Mouse (Mus musculus) C2C12 (cell line): ENCODE measurements around the gene Gck. TPM values are rescaled to one million over a fixed set of nuclear protein-coding genes. Genes with fewer than 3 reads are reported as not detected.

Experiments used
- H3K27me3 ChIP-seq: one replicate; pipeline ENCODE4 v1.6.1; 2011; ENCODE audit not compliant: control insufficient read depth, insufficient read depth, insufficient read length
- H3K36me3 ChIP-seq: one replicate; pipeline ENCODE4 v1.6.1; 2011; ENCODE audit not compliant: control insufficient read depth, insufficient read depth
- H3K4me3 ChIP-seq: one replicate; pipeline ENCODE4 v1.5.1; 2011; ENCODE audit warnings: mild to moderate bottlenecking, control low read depth; ENCODE audit not compliant: poor library complexity, insufficient read depth, severe bottlenecking
- H3K79me2 ChIP-seq: one replicate; pipeline ENCODE4 v1.6.1; 2011; ENCODE audit not compliant: control insufficient read depth, insufficient read depth
- H3K79me3 ChIP-seq: one replicate; pipeline ENCODE4 v1.6.1; 2011; ENCODE audit warnings: low read depth, control low read depth
- H3ac ChIP-seq: one replicate; pipeline ENCODE3; 2011; ENCODE audit warnings: low read depth; ENCODE audit not compliant: control insufficient read depth, insufficient read length
- CEBPB ChIP-seq: IDR thresholded peaks from one replicate; pipeline ENCODE4 v1.6.1; 2011; ENCODE audit warnings: low read depth, mild to moderate bottlenecking, control low read depth, moderate library complexity
- CTCF ChIP-seq: IDR thresholded peaks from one replicate; pipeline ENCODE4 v1.5.1; 2011; ENCODE audit not compliant: control insufficient read depth, insufficient read depth, insufficient read length
- FOSL1 ChIP-seq: IDR thresholded peaks from one replicate; pipeline ENCODE4 v1.8.0; 2011; ENCODE audit warnings: mild to moderate bottlenecking, low read length; ENCODE audit not compliant: poor library complexity, insufficient read depth, severe bottlenecking
- MAX ChIP-seq: IDR thresholded peaks from one replicate; pipeline ENCODE4 v1.6.1; 2011; ENCODE audit warnings: mild to moderate bottlenecking, control low read depth
- MYOD1 ChIP-seq: IDR thresholded peaks from one replicate; pipeline ENCODE4 v1.6.1; 2011; ENCODE audit warnings: low read depth; ENCODE audit not compliant: control insufficient read depth, insufficient read length
- MYOG ChIP-seq: IDR thresholded peaks from one replicate; pipeline ENCODE4 v1.6.1; 2011; ENCODE audit not compliant: control insufficient read depth, insufficient read length; ENCODE audit errors: extremely low read depth
- USF1 ChIP-seq: IDR thresholded peaks from one replicate; pipeline ENCODE4 v1.6.1; 2011; ENCODE audit warnings: low read depth, mild to moderate bottlenecking, control low read depth, moderate library complexity
- polyA plus RNA-seq: library from polyadenylated mRNA; unstranded; fragments of >200 nt; fragmentation: generic; extraction: Trizol; gene quantifications from one replicate; pipeline ENCODE4 v1.2.1, GENCODE M21; 2012; ENCODE audit warnings: missing spikeins

The Gck gene
- polyA plus RNA-seq, 1 experiment: not detected

- TF ChIP-seq MAX: no peak
- no peak for TF ChIP-seq USF1
- TF ChIP-seq MYOG: no peak
- no peak for TF ChIP-seq FOSL1
- TF ChIP-seq CEBPB: no peak
- TF ChIP-seq CTCF: no peak
- no peak for TF ChIP-seq MYOD1
- H3K4me3 ChIP-seq: no peak overlapping the region
- no peak overlapping the region for H3ac ChIP-seq
Measured at GRCm38 (mm10) chr11:5920323-5920960, 29.4 kb downstream of the Gck start.

GRCm38 (mm10) chr11:5919606-5920005, 30.3 kb downstream of the Gck start:
- Histone ChIP-seq H3K4me3 (no peak overlapping the region), H3K79me2 (no peaks in the 10 kb centered on the region), H3K27me3 (peaks cover 20% of the 10 kb centered on the region), H3ac (no peak overlapping the region), H3K79me3 (no peaks in the 10 kb centered on the region), H3K36me3 (no peaks in the 10 kb centered on the region)
- TF ChIP-seq MYOD1 (no peak), MYOG (no peak), MAX (no peak), FOSL1 (no peak), USF1 (no peak), CEBPB (no peak), CTCF (no peak)

More at GRCm38 (mm10) chr11:5920323-5920960, 29.4 kb downstream of the Gck start:
- peaks cover 12% of the 10 kb centered on the region for H3K27me3 ChIP-seq
- H3K79me3 ChIP-seq: no peaks in the 10 kb centered on the region
- H3K36me3 ChIP-seq: no peaks in the 10 kb centered on the region
- no peaks in the 10 kb centered on the region for H3K79me2 ChIP-seq

GRCm38 (mm10) chr11:5918111-5918510, 31.8 kb downstream of the Gck start:
- H3K79me2 ChIP-seq: no peaks in the 10 kb centered on the region
- H3K4me3 ChIP-seq: no peak overlapping the region
- H3K36me3 ChIP-seq: no peaks in the 10 kb centered on the region
- peaks cover 20% of the 10 kb centered on the region for H3K27me3 ChIP-seq
- H3K79me3 ChIP-seq: no peaks in the 10 kb centered on the region
- no peak overlapping the region for H3ac ChIP-seq
- TF ChIP-seq FOSL1 (no peak), MYOD1 (no peak)

GRCm38 (mm10) chr11:5916178-5916548, 33.7 kb downstream of the Gck start:
- peaks cover 17% of the 10 kb centered on the region for H3K27me3 ChIP-seq
- H3K36me3 ChIP-seq: no peaks in the 10 kb centered on the region
- H3ac ChIP-seq: no peak overlapping the region
- TF ChIP-seq MYOD1 (no peak), CTCF (no peak), MAX (no peak), CEBPB (no peak), USF1 (no peak), FOSL1 (no peak)
- no peak overlapping the region for H3K4me3 ChIP-seq
- H3K79me2 ChIP-seq: no peaks in the 10 kb centered on the region
- no peaks in the 10 kb centered on the region for H3K79me3 ChIP-seq

- Histone ChIP-seq H3K4me3 (no peak overlapping the region), H3K79me2 (no peaks in the 10 kb centered on the region), H3K79me3 (no peaks in the 10 kb centered on the region), H3ac (no peak overlapping the region), H3K27me3 (peaks cover 17% of the 10 kb centered on the region), H3K36me3 (no peaks in the 10 kb centered on the region)
- no peak for TF ChIP-seq MYOG
- TF ChIP-seq FOSL1: no peak
- no peak for TF ChIP-seq CEBPB
- no peak for TF ChIP-seq MYOD1
- no peak for TF ChIP-seq MAX
- no peak for TF ChIP-seq CTCF
- TF ChIP-seq USF1: no peak
Measured at GRCm38 (mm10) chr11:5915429-5916177, 34.3 kb downstream of the Gck start.

GRCm38 (mm10) chr11:5914940-5915339, 34.9 kb downstream of the Gck start:
- Histone ChIP-seq H3K79me2 (no peaks in the 10 kb centered on the region), H3K4me3 (no peak overlapping the region), H3ac (no peak overlapping the region), H3K79me3 (no peaks in the 10 kb centered on the region), H3K36me3 (no peaks in the 10 kb centered on the region), H3K27me3 (peaks cover 17% of the 10 kb centered on the region)
- TF ChIP-seq MYOD1 (no peak), FOSL1 (no peak), MYOG (no peak), USF1 (no peak), MAX (no peak), CTCF (no peak), CEBPB (no peak)
